Mouse (Mus musculus): ENCODE data around the gene Asic5. TPM values are rescaled to one million over a fixed set of nuclear protein-coding genes. Genes with fewer than 3 reads are reported as not detected.

The Asic5 gene
- polyA plus RNA-seq (2015; fragmentation: Nextera tagmentation; extraction: Ambion mirVana), result not detected in 2 replicates

GRCm38 (mm10) chr3:81981990-81982389 lies at the start of gene Asic5:
Asic5 (plus strand) TSS chr3:81982290.
- WGBS, result 92% methylated on average over 5 of the region's 5 CpGs
- H3K4me3 ChIP-seq (ENCODE audit: low read length), result no peak within 1 kb of the TSS
- H3K36me3 ChIP-seq (ENCODE audit: control insufficient read depth, insufficient read depth, low read length), result no peaks in the 10 kb centered on the region
- no peak within 1 kb of the TSS for H3K9ac ChIP-seq (ENCODE audit: low read depth, low read length)
- no peak for ATAC-seq
- no peak within 1 kb of the TSS for H3K4me2 ChIP-seq (ENCODE audit: low read length)
- H3K27ac ChIP-seq (ENCODE audit: low read depth, low read length), result no peak within 1 kb of the TSS
- no peaks in the 10 kb centered on the region for H3K9me3 ChIP-seq (ENCODE audit: control insufficient read depth, low read length)
- no peaks in the 10 kb centered on the region for H3K27me3 ChIP-seq (replicated peaks; ENCODE audit: control insufficient read depth, insufficient read depth, low read length)
- H3K4me1 ChIP-seq (ENCODE audit: control insufficient read depth, insufficient read depth, low read depth, low read length), result no peaks in the 10 kb centered on the region

GRCm38 (mm10) chr3:81933348-81933747 lies 48.7 kb upstream of the Asic5 start:
- H3K27ac ChIP-seq (ENCODE audit: low read depth, low read length), result no peak overlapping the region
- H3K4me2 ChIP-seq (ENCODE audit: low read length), result no peak overlapping the region; the same call in 1 of the 2 replicates
- no peak overlapping the region for H3K9ac ChIP-seq (ENCODE audit: low read depth, low read length)
- 89% methylated on average over 4 of the region's 4 CpGs for WGBS
- H3K9me3 ChIP-seq (ENCODE audit: control insufficient read depth, low read length), result no peaks in the 10 kb centered on the region
- H3K4me1 ChIP-seq (ENCODE audit: control insufficient read depth, insufficient read depth, low read depth, low read length), result no peaks in the 10 kb centered on the region; the same call in 1 of the 2 replicates
- no peak overlapping the region for H3K4me3 ChIP-seq (ENCODE audit: low read length)
- H3K36me3 ChIP-seq (ENCODE audit: control insufficient read depth, insufficient read depth, low read length), result no peaks in the 10 kb centered on the region
- ATAC-seq, result no peak
- H3K27me3 ChIP-seq (replicated peaks; ENCODE audit: control insufficient read depth, insufficient read depth, low read length), result no peaks in the 10 kb centered on the region

- no peak overlapping the region for H3K27ac ChIP-seq (ENCODE audit: low read depth, low read length)
- H3K4me2 ChIP-seq (ENCODE audit: low read length), result no peak overlapping the region
- WGBS, result 84% methylated on average over 3 of the region's 3 CpGs
- H3K4me3 ChIP-seq (ENCODE audit: low read length), result no peak overlapping the region
- H3K27me3 ChIP-seq (replicated peaks; ENCODE audit: control insufficient read depth, insufficient read depth, low read length), result no peaks in the 10 kb centered on the region
- no peaks in the 10 kb centered on the region for H3K9me3 ChIP-seq (ENCODE audit: control insufficient read depth, low read length)
- no peaks in the 10 kb centered on the region for H3K36me3 ChIP-seq (ENCODE audit: control insufficient read depth, insufficient read depth, low read length)
- H3K9ac ChIP-seq (ENCODE audit: low read depth, low read length), result no peak overlapping the region
- no peaks in the 10 kb centered on the region for H3K4me1 ChIP-seq (ENCODE audit: control insufficient read depth, insufficient read depth, low read depth, low read length)
- ATAC-seq, result no peak
These were observed 43.2 kb upstream of the Asic5 start for GRCm38 (mm10) chr3:81938924-81939323.

GRCm38 (mm10) chr3:81942341-81942740 lies 39.7 kb upstream of the Asic5 start:
- no peak for ATAC-seq

GRCm38 (mm10) chr3:81943097-81943496 lies 39.0 kb upstream of the Asic5 start:
- 87% methylated on average over 3 of the region's 3 CpGs for WGBS

More at GRCm38 (mm10) chr3:81942341-81942740, 39.7 kb upstream of the Asic5 start:
- no peaks in the 10 kb centered on the region for H3K9me3 ChIP-seq (ENCODE audit: control insufficient read depth, low read length)
- H3K36me3 ChIP-seq (ENCODE audit: control insufficient read depth, insufficient read depth, low read length), result no peaks in the 10 kb centered on the region
- no peak overlapping the region for H3K4me3 ChIP-seq (ENCODE audit: low read length)
- 92% methylated on average over 3 of the region's 3 CpGs for WGBS
- no peaks in the 10 kb centered on the region for H3K4me1 ChIP-seq (ENCODE audit: control insufficient read depth, insufficient read depth, low read depth, low read length)
- no peak overlapping the region for H3K9ac ChIP-seq (ENCODE audit: low read depth, low read length)
- no peak overlapping the region for H3K4me2 ChIP-seq (ENCODE audit: low read length)
- H3K27me3 ChIP-seq (replicated peaks; ENCODE audit: control insufficient read depth, insufficient read depth, low read length), result no peaks in the 10 kb centered on the region
- no peak overlapping the region for H3K27ac ChIP-seq (ENCODE audit: low read depth, low read length)

GRCm38 (mm10) chr3:81944851-81945393 lies 37.2 kb upstream of the Asic5 start:
- no peak overlapping the region for H3K4me2 ChIP-seq (ENCODE audit: low read length)
- H3K27me3 ChIP-seq (replicated peaks; ENCODE audit: control insufficient read depth, insufficient read depth, low read length), result no peaks in the 10 kb centered on the region
- no peaks in the 10 kb centered on the region for H3K9me3 ChIP-seq (ENCODE audit: control insufficient read depth, low read length)
- H3K4me1 ChIP-seq (ENCODE audit: control insufficient read depth, insufficient read depth, low read depth, low read length), result no peaks in the 10 kb centered on the region
- ATAC-seq, result no peak
- no peak overlapping the region for H3K9ac ChIP-seq (ENCODE audit: low read depth, low read length)
- no peaks in the 10 kb centered on the region for H3K36me3 ChIP-seq (ENCODE audit: control insufficient read depth, insufficient read depth, low read length)
- no peak overlapping the region for H3K4me3 ChIP-seq (ENCODE audit: low read length)
- 89% methylated on average over 7 of the region's 7 CpGs for WGBS
- no peak overlapping the region for H3K27ac ChIP-seq (ENCODE audit: low read depth, low read length)

More at GRCm38 (mm10) chr3:81943097-81943496, 39.0 kb upstream of the Asic5 start:
- no peaks in the 10 kb centered on the region for H3K4me1 ChIP-seq (ENCODE audit: control insufficient read depth, insufficient read depth, low read depth, low read length)
- H3K9ac ChIP-seq (ENCODE audit: low read depth, low read length), result no peak overlapping the region
- no peak overlapping the region for H3K4me2 ChIP-seq (ENCODE audit: low read length)
- H3K36me3 ChIP-seq (ENCODE audit: control insufficient read depth, insufficient read depth, low read length), result no peaks in the 10 kb centered on the region
- no peak overlapping the region for H3K4me3 ChIP-seq (ENCODE audit: low read length)
- no peak overlapping the region for H3K27ac ChIP-seq (ENCODE audit: low read depth, low read length)
- H3K9me3 ChIP-seq (ENCODE audit: control insufficient read depth, low read length), result no peaks in the 10 kb centered on the region
- no peak for ATAC-seq
- H3K27me3 ChIP-seq (replicated peaks; ENCODE audit: control insufficient read depth, insufficient read depth, low read length), result no peaks in the 10 kb centered on the region

GRCm38 (mm10) chr3:81949048-81949447 lies 33.0 kb upstream of the Asic5 start:
- Histone ChIP-seq H3K9ac (ENCODE audit: low read depth, low read length) (no peak overlapping the region), H3K36me3 (ENCODE audit: control insufficient read depth, insufficient read depth, low read length) (no peaks in the 10 kb centered on the region), H3K4me3 (ENCODE audit: low read length) (no peak overlapping the region), H3K4me1 (ENCODE audit: control insufficient read depth, insufficient read depth, low read depth, low read length) (no peaks in the 10 kb centered on the region), H3K27ac (ENCODE audit: low read depth, low read length) (no peak overlapping the region), H3K4me2 (ENCODE audit: low read length) (no peak overlapping the region), H3K27me3 (replicated peaks; ENCODE audit: control insufficient read depth, insufficient read depth, low read length) (no peaks in the 10 kb centered on the region), H3K9me3 (ENCODE audit: control insufficient read depth, low read length) (no peaks in the 10 kb centered on the region)
- no peak for ATAC-seq
- 77% methylated on average over 1 of the region's 1 CpGs for WGBS

- no peaks in the 10 kb centered on the region for H3K4me1 ChIP-seq (ENCODE audit: control insufficient read depth, insufficient read depth, low read depth, low read length)
- no peak overlapping the region for H3K4me3 ChIP-seq (ENCODE audit: low read length)
- H3K4me2 ChIP-seq (ENCODE audit: low read length), result no peak overlapping the region
- no peak overlapping the region for H3K9ac ChIP-seq (ENCODE audit: low read depth, low read length)
- no peaks in the 10 kb centered on the region for H3K9me3 ChIP-seq (ENCODE audit: control insufficient read depth, low read length)
- no peaks in the 10 kb centered on the region for H3K36me3 ChIP-seq (ENCODE audit: control insufficient read depth, insufficient read depth, low read length)
- 78% methylated on average over 2 of the region's 2 CpGs for WGBS
- H3K27me3 ChIP-seq (replicated peaks; ENCODE audit: control insufficient read depth, insufficient read depth, low read length), result no peaks in the 10 kb centered on the region
- ATAC-seq, result no peak
- H3K27ac ChIP-seq (ENCODE audit: low read depth, low read length), result no peak overlapping the region
These were observed 30.3 kb upstream of the Asic5 start for GRCm38 (mm10) chr3:81951785-81952184.

GRCm38 (mm10) chr3:81957484-81957883 lies 24.6 kb upstream of the Asic5 start:
- WGBS, result 86% methylated on average over 5 of the region's 5 CpGs
- Histone ChIP-seq H3K4me3 (ENCODE audit: low read length) (no peak overlapping the region), H3K27me3 (replicated peaks; ENCODE audit: control insufficient read depth, insufficient read depth, low read length) (no peaks in the 10 kb centered on the region), H3K4me1 (ENCODE audit: control insufficient read depth, insufficient read depth, low read depth, low read length) (no peaks in the 10 kb centered on the region), H3K4me2 (ENCODE audit: low read length) (no peak overlapping the region), H3K9me3 (ENCODE audit: control insufficient read depth, low read length) (no peaks in the 10 kb centered on the region), H3K36me3 (ENCODE audit: control insufficient read depth, insufficient read depth, low read length) (no peaks in the 10 kb centered on the region), H3K9ac (ENCODE audit: low read depth, low read length) (no peak overlapping the region), H3K27ac (ENCODE audit: low read depth, low read length) (no peak overlapping the region)
- ATAC-seq, result no peak
